Mouse (Mus musculus) MEL (cell line): Measurements from ENCODE around the gene Cyp2u1. TPM values are rescaled to one million over a fixed set of nuclear protein-coding genes. Genes with fewer than 3 reads are reported as not detected.

Experiments
- DNase-seq: peaks from one replicate; pipeline ENCODE4 v3.0.0; 2011; ENCODE audit warnings: low read depth, low spot score
- H3K27ac ChIP-seq: 2 replicates; pipeline ENCODE4 v1.5.1; 2012; ENCODE audit warnings: low read depth, mild to moderate bottlenecking, control low read depth, low read length, moderate library complexity; ENCODE audit not compliant: control insufficient read depth
- H3K27me3 ChIP-seq, 2 experiments: fragments of 150-350 bp in 1 of 2; sonication (generic) in 1 of 2; 2 replicates each; pipeline ENCODE4 v1.6.1; 2012; ENCODE audit warnings: low read length in 2 of 2, mild to moderate bottlenecking in 2 of 2, improper control_type of control experiment in 1 of 2, moderate library complexity in 1 of 2; ENCODE audit not compliant: insufficient read depth in 2 of 2, control insufficient read depth in 1 of 2
- H3K36me3 ChIP-seq, 2 experiments: 2 replicates each; pipeline ENCODE4 v1.6.1; 2012 to 2014; ENCODE audit warnings: low read length in 2 of 2, improper control_type of control experiment in 1 of 2, inconsistent platforms in 1 of 2, mild to moderate bottlenecking in 1 of 2; ENCODE audit not compliant: insufficient read depth in 2 of 2, control insufficient read depth in 1 of 2
- H3K4me1 ChIP-seq, 2 experiments: fragments of 150-350 bp in 1 of 2; sonication (generic) in 1 of 2; 2 replicates each; pipeline ENCODE4 v1.6.1; 2012; ENCODE audit warnings: low read length in 2 of 2, improper control_type of control experiment in 1 of 2, mild to moderate bottlenecking in 1 of 2; ENCODE audit not compliant: insufficient read depth in 2 of 2, control insufficient read depth in 1 of 2
- H3K4me3 ChIP-seq, 2 experiments: fragments of 150-350 bp in 1 of 2; sonication (generic) in 1 of 2; 2 replicates each; pipeline ENCODE4 v1.5.1; 2012; ENCODE audit warnings: low read depth in 2 of 2, low read length in 2 of 2, mild to moderate bottlenecking in 2 of 2, moderate library complexity in 2 of 2, control low read depth in 1 of 2, improper control_type of control experiment in 1 of 2; ENCODE audit not compliant: control insufficient read depth in 1 of 2, insufficient read depth in 1 of 2
- H3K79me2 ChIP-seq: 2 replicates; pipeline ENCODE4 v1.6.1; 2012; ENCODE audit warnings: mild to moderate bottlenecking, low read length, moderate library complexity; ENCODE audit not compliant: control insufficient read depth, poor library complexity, insufficient read depth
- H3K9ac ChIP-seq: 2 replicates; pipeline ENCODE4 v1.6.1; 2012; ENCODE audit warnings: low read depth, mild to moderate bottlenecking, control low read depth, low read length, moderate library complexity; ENCODE audit not compliant: control insufficient read depth, poor library complexity, severe bottlenecking
- H3K9me3 ChIP-seq: fragments of 150-350 bp; sonication (generic); replicated peaks from 2 replicates; pipeline ENCODE4 v1.6.1; 2012; ENCODE audit warnings: mild to moderate bottlenecking, low read length, improper control_type of control experiment, moderate library complexity; ENCODE audit not compliant: insufficient read depth
- BHLHE40 ChIP-seq: IDR thresholded peaks from 2 replicates; pipeline ENCODE4 v1.6.1; 2012; ENCODE audit warnings: low read depth, mild to moderate bottlenecking, inconsistent platforms, low read length, improper control_type of control experiment, borderline replicate concordance
- CHD1 ChIP-seq: IDR thresholded peaks from 2 replicates; pipeline ENCODE4 v1.6.1; 2012; ENCODE audit warnings: low read depth, mild to moderate bottlenecking, inconsistent platforms, low read length, improper control_type of control experiment
- CHD2 ChIP-seq: IDR thresholded peaks from 2 replicates; pipeline ENCODE4 v1.6.1; 2011; ENCODE audit warnings: low read length, improper control_type of control experiment
- CTCF ChIP-seq, 3 experiments: IDR thresholded peaks in 2 of 3; conservative IDR thresholded peaks in 1 of 3; 2 replicates each; pipeline ENCODE4 v1.5.1; 2011 to 2012; ENCODE audit warnings: low read length in 3 of 3, low read depth in 2 of 3, mild to moderate bottlenecking in 2 of 3, improper control_type of control experiment in 1 of 3, inconsistent platforms in 1 of 3, mixed read lengths in 1 of 3, moderate library complexity in 1 of 3; ENCODE audit not compliant: control insufficient read depth in 1 of 3, insufficient read depth in 1 of 3, poor library complexity in 1 of 3, severe bottlenecking in 1 of 3
- ELF1 ChIP-seq: IDR thresholded peaks from 2 replicates; pipeline ENCODE4 v1.6.1; 2014; ENCODE audit warnings: low read depth, mild to moderate bottlenecking, inconsistent platforms, low read length, improper control_type of control experiment, moderate library complexity
- EP300 ChIP-seq, 2 experiments: IDR thresholded peaks; 2 replicates each; pipeline ENCODE4 v1.6.1; 2011; ENCODE audit warnings: improper control_type of control experiment in 2 of 2, low read length in 2 of 2, low read depth in 1 of 2, mild to moderate bottlenecking in 1 of 2
- ETS1 ChIP-seq: IDR thresholded peaks from 2 replicates; pipeline ENCODE4 v1.6.1; 2012; ENCODE audit warnings: low read depth, mild to moderate bottlenecking, inconsistent platforms, low read length, improper control_type of control experiment, moderate library complexity
- GATA1 ChIP-seq: IDR thresholded peaks from 2 replicates; pipeline ENCODE4 v1.6.1; 2011; ENCODE audit warnings: low read depth, low read length, improper control_type of control experiment
- HCFC1 ChIP-seq: IDR thresholded peaks from 2 replicates; pipeline ENCODE4 v1.6.1; 2012; ENCODE audit warnings: low read depth, mild to moderate bottlenecking, inconsistent platforms, low read length, improper control_type of control experiment, moderate library complexity
- JUND ChIP-seq: IDR thresholded peaks from 2 replicates; pipeline ENCODE4 v1.6.1; 2011; ENCODE audit warnings: low read depth, mild to moderate bottlenecking, improper control_type of control experiment, low read length
- KAT2A ChIP-seq: conservative IDR thresholded peaks from 2 replicates; pipeline ENCODE4 v1.6.1; 2012; ENCODE audit warnings: low read depth, low read length, improper control_type of control experiment, inconsistent platforms
- MAX ChIP-seq: IDR thresholded peaks from 2 replicates; pipeline ENCODE4 v1.6.1; 2011; ENCODE audit warnings: low read length, improper control_type of control experiment
- MAZ ChIP-seq: IDR thresholded peaks from 2 replicates; pipeline ENCODE4 v1.6.1; 2012; ENCODE audit warnings: low read depth, mild to moderate bottlenecking, inconsistent platforms, low read length, improper control_type of control experiment
- MYB ChIP-seq: IDR thresholded peaks from 2 replicates; pipeline ENCODE4 v1.6.1; 2011; ENCODE audit warnings: mild to moderate bottlenecking, low read depth, low read length, improper control_type of control experiment
- NELFE ChIP-seq: IDR thresholded peaks from 2 replicates; pipeline ENCODE4 v1.6.1; 2011; ENCODE audit warnings: low read depth, low read length, improper control_type of control experiment
- POLR2A ChIP-seq, 2 experiments: IDR thresholded peaks; 2 replicates each; pipeline ENCODE4 v1.6.1; 2011 to 2012; ENCODE audit warnings: low read length in 2 of 2, mild to moderate bottlenecking in 2 of 2, control low read depth in 1 of 2, improper control_type of control experiment in 1 of 2, low read depth in 1 of 2, moderate library complexity in 1 of 2; ENCODE audit not compliant: control insufficient read depth in 1 of 2, insufficient read depth in 1 of 2, poor library complexity in 1 of 2
- POLR2AphosphoS2 ChIP-seq: IDR thresholded peaks from 2 replicates; pipeline ENCODE4 v1.6.1; 2011; ENCODE audit warnings: low read length, improper control_type of control experiment
- POLR2AphosphoS5 ChIP-seq: IDR thresholded peaks from 2 replicates; pipeline ENCODE4 v1.6.1; 2012; ENCODE audit warnings: low read depth, borderline replicate concordance, mild to moderate bottlenecking, inconsistent platforms, low read length, moderate library complexity, mixed read lengths
- RAD21 ChIP-seq: IDR thresholded peaks from 2 replicates; pipeline ENCODE4 v1.6.1; 2011; ENCODE audit warnings: mild to moderate bottlenecking, low read depth, low read length, improper control_type of control experiment
- RCOR1 ChIP-seq: IDR thresholded peaks from 2 replicates; pipeline ENCODE4 v1.6.1; 2012; ENCODE audit warnings: low read depth, mild to moderate bottlenecking, inconsistent platforms, low read length, improper control_type of control experiment
- SIN3A ChIP-seq: IDR thresholded peaks from 2 replicates; pipeline ENCODE4 v1.6.1; 2012; ENCODE audit warnings: low read length, improper control_type of control experiment, inconsistent platforms
- SMC3 ChIP-seq: IDR thresholded peaks from 2 replicates; pipeline ENCODE4 v1.6.1; 2011; ENCODE audit warnings: low read depth, low read length, improper control_type of control experiment
- TBP ChIP-seq: IDR thresholded peaks from 2 replicates; pipeline ENCODE4 v1.8.0; 2011; ENCODE audit warnings: low read depth, low read length, improper control_type of control experiment
- UBTF ChIP-seq: IDR thresholded peaks from 2 replicates; pipeline ENCODE4 v1.6.1; 2012; ENCODE audit warnings: low read depth, mild to moderate bottlenecking, inconsistent platforms, low read length, improper control_type of control experiment, moderate library complexity, borderline replicate concordance; ENCODE audit not compliant: insufficient read depth
- USF2 ChIP-seq, 2 experiments: IDR thresholded peaks; 2 replicates each; pipeline ENCODE4 v1.6.1; 2011 to 2012; ENCODE audit warnings: improper control_type of control experiment in 2 of 2, low read length in 2 of 2, borderline replicate concordance in 1 of 2, inconsistent platforms in 1 of 2, low read depth in 1 of 2, mild to moderate bottlenecking in 1 of 2; ENCODE audit not compliant: insufficient read depth in 1 of 2
- ZC3H11A ChIP-seq: IDR thresholded peaks from 2 replicates; pipeline ENCODE4 v1.6.1; 2012; ENCODE audit warnings: low read depth, mild to moderate bottlenecking, inconsistent platforms, low read length, improper control_type of control experiment
- ZKSCAN1 ChIP-seq: IDR thresholded peaks from 2 replicates; pipeline ENCODE4 v1.6.1; 2012; ENCODE audit warnings: low read depth, mild to moderate bottlenecking, inconsistent platforms, low read length, improper control_type of control experiment, moderate library complexity
- ZMIZ1 ChIP-seq: IDR thresholded peaks from 2 replicates; pipeline ENCODE4 v1.6.1; 2012; ENCODE audit warnings: low read depth, mild to moderate bottlenecking, inconsistent platforms, low read length, improper control_type of control experiment, moderate library complexity
- polyA plus RNA-seq, 2 experiments: library from polyadenylated mRNA; stranded (reverse) in 1 of 2; unstranded in 1 of 2; fragments of >175 nt in 1 of 2; fragments of >200 nt in 1 of 2; gene quantifications; 2 replicates each; pipeline versions ENCODE4 v1.2.1 to v1.2.4; 2012; ENCODE audit warnings: low replicate concordance in 2 of 2, low read depth in 1 of 2; ENCODE audit not compliant: insufficient read length in 2 of 2, insufficient read depth in 1 of 2, missing spikeins in 1 of 2
- total RNA-seq: library from RNA; depleted of rRNA; stranded (reverse); fragments of 300-350 nt; gene quantifications from 2 replicates; pipeline ENCODE4 v1.2.3, GENCODE M21; 2012

The Cyp2u1 gene
- total and polyA plus RNA-seq, 3 experiments = 3.6 to 4.5 TPM; not detected in 1

DNA sequence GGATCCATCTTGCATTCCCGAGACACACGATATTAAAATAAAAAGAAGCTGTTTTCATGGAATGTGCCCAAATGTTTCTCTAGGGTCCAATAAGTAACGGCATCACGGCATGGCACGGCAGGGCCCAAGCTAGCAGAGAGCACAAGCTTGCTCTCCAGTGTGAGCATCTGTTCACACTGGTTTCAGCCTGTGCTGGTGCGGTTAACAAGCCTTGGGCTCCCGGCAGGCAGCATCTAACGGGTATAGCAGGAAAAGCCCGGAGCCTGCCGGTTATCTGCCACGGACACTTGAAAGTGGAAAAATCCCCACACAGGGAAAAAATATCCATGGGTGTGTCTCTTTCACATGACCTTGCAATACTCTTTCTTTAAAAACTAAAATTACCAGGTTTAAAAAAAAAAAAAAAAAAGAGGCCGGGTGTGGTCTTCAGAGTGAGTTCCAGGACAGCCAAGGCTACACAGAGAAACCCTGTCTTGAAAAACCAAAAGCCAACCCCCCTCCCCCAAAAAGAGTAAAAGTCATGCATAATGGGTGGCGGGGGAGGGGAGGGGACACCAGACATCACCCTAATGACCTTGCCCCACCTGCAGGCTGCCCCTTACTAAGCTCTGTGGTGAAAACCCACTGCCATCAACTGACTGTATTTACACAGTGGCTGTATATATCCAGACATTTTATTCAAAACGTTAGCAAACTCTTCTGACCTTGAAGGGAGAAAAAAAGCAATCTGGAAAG is 19.2 kb upstream of the Cyp2u1 start:
- no peak for DNase-seq
- TF ChIP-seq POLR2AphosphoS5 (no peak), JUND (no peak), SIN3A (no peak), ELF1 (no peak), NELFE (no peak), ZC3H11A (no peak), CHD1 (no peak), MAX (no peak)
- Histone ChIP-seq H3K4me3 (no peak overlapping the region), H3K4me1 (no peaks in the 10 kb centered on the region), H3K27ac (no peak overlapping the region), H3K79me2 (no peaks in the 10 kb centered on the region), H3K36me3 (no peaks in the 10 kb centered on the region), H3K9me3 (no peaks in the 10 kb centered on the region), H3K9ac (no peak overlapping the region), H3K27me3 (no peaks in the 10 kb centered on the region)

DNA sequence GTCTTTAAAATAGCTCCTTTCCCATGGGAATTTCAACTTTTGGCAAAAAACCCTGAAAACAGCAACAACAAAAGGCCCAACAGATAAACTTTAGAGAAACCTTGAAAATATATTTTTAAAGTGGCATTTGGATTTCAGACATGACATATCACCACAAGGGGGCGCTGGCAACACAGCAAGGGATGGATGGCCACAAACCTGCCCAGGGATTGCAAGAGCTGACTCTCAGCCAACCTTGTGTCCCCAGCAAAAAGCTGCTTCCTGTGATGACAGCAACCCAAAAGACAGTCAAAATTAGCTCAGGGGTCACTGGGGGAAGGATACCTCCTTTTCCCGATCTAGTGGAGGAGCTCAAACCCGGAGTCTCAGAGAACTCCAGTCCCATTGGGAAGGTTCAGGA is 17.2 kb upstream of the Cyp2u1 start:
- TF ChIP-seq RAD21 (peak; percentile 78), UBTF (no peak), POLR2AphosphoS2 (no peak), POLR2A (IDR thresholded peaks at IDR 0.05; ENCODE audit: control insufficient read depth in 1 of 2, insufficient read depth in 1 of 2, low read depth in 1 of 2, low read length in 2 of 2, poor library complexity in 1 of 2) (no peak), USF2 (IDR thresholded peaks at IDR 0.05; ENCODE audit: borderline replicate concordance in 1 of 2, insufficient read depth in 1 of 2, low read depth in 1 of 2, low read length in 2 of 2) (no peak), BHLHE40 (no peak), ZC3H11A (peak; percentile 45; the same call in 1 of the 2 replicates), TBP (no peak), NELFE (no peak), ELF1 (no peak), GATA1 (no peak), JUND (no peak), KAT2A (no peak), EP300 (IDR thresholded peaks at IDR 0.05; ENCODE audit: low read depth in 1 of 2, low read length in 2 of 2) (no peak), CTCF (IDR thresholded peaks at IDR 0.05 in 2 of 3, conservative IDR thresholded peaks at IDR 0.05 in 1 of 3; ENCODE audit: control insufficient read depth in 1 of 3, insufficient read depth in 1 of 3, low read depth in 2 of 3, low read length in 3 of 3, poor library complexity in 1 of 3, severe bottlenecking in 1 of 3) (peak; percentile 69 to 87 (median 79)), CHD2 (no peak), ZMIZ1 (no peak), SMC3 (peak; percentile 69), ZKSCAN1 (no peak), ETS1 (no peak), RCOR1 (no peak), CHD1 (no peak), SIN3A (no peak), MAZ (no peak), HCFC1 (no peak), MYB (no peak)
- peak; percentile 73 for DNase-seq
- Histone ChIP-seq H3K9me3 (no peaks in the 10 kb centered on the region), H3K9ac (no peak overlapping the region), H3K4me3 (no peak overlapping the region), H3K27ac (no peak overlapping the region), H3K27me3 (no peaks in the 10 kb centered on the region), H3K36me3 (no peaks in the 10 kb centered on the region), H3K4me1 (no peaks in the 10 kb centered on the region), H3K79me2 (no peaks in the 10 kb centered on the region)
